Mouse (Mus musculus) midbrain, embryonic 15.5 days (tissue): ENCODE measurements around the gene Rif1. TPM values are rescaled to one million over a fixed set of nuclear protein-coding genes. Genes with fewer than 3 reads are reported as not detected.

ENCODE experiments used
- ATAC-seq: fragments of 200-750 bp; cut with Nextera tagmentation; replicated peaks from 2 replicates; pipeline ENCODE4 v1.8.0; 2017; ENCODE audit warnings: moderate TSS enrichment
- H3K27ac ChIP-seq: fragments of 300-500 bp; sonication (generic); 2 replicates; pipeline ENCODE4 v1.5.1; 2015; ENCODE audit warnings: mild to moderate bottlenecking, inconsistent platforms
- H3K27me3 ChIP-seq: fragments of 300-500 bp; sonication (generic); replicated peaks from 2 replicates; pipeline ENCODE4 v1.6.1; 2015; ENCODE audit warnings: inconsistent platforms
- H3K36me3 ChIP-seq: fragments of 300-500 bp; sonication (generic); replicated peaks from 2 replicates; pipeline ENCODE4 v1.6.1; 2015; ENCODE audit warnings: inconsistent platforms
- H3K4me1 ChIP-seq: fragments of 300-500 bp; sonication (generic); 2 replicates; pipeline ENCODE4 v1.6.1; 2015; ENCODE audit warnings: inconsistent platforms
- H3K4me2 ChIP-seq: fragments of 300-500 bp; sonication (generic); 2 replicates; pipeline ENCODE4 v1.6.1; 2015; ENCODE audit warnings: inconsistent platforms, mild to moderate bottlenecking, moderate library complexity
- H3K4me3 ChIP-seq: fragments of 300-500 bp; sonication (generic); 2 replicates; pipeline ENCODE4 v1.5.1; 2015; ENCODE audit warnings: mild to moderate bottlenecking, inconsistent platforms
- H3K9ac ChIP-seq: fragments of 300-500 bp; sonication (generic); 2 replicates; pipeline ENCODE4 v1.6.1; 2015; ENCODE audit warnings: mild to moderate bottlenecking, inconsistent platforms
- H3K9me3 ChIP-seq: fragments of 300-500 bp; sonication (generic); 2 replicates; pipeline ENCODE4 v1.6.1; 2016; ENCODE audit warnings: inconsistent platforms
- WGBS: fragments of 180-500 bp; shearing (Covaris S2); methylation state at CpG from one replicate; pipeline ENCODE4 v1.1.7; 2015; ENCODE audit warnings: mixed read lengths; 5-methylcytosine and 5-hydroxymethylcytosine counted together
- polyA plus RNA-seq: library from polyadenylated mRNA; unstranded; fragments of >200 nt; fragmentation: Nextera tagmentation; extraction: Ambion mirVana; gene quantifications from 2 replicates; pipeline ENCODE4 v1.2.1, GENCODE M21; 2015

Rif1 gene
- polyA plus RNA-seq, 1 experiment from 2014 or later: 23.8 TPM

DNA sequence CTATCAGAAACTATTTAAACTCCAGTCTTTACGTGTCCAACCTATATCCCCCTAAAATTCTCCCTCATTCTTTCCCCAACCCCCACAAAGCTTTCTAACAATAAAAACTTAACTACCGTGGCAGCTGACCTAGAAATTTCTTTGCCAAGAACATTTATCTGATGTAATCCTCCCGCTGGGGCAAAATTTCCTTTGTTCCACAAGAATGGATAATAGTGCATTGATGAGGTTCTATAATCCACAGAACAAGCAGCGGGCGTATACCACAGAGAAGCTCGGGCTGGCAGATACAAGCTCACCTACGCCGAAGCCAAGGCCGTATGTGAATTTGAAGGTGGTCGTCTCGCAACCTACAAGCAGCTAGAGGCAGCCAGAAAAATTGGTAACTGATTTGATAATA, 29.1 kb upstream of the Rif1 start:
- no peak overlapping the region for H3K9ac ChIP-seq
- no peak overlapping the region for H3K4me2 ChIP-seq
- no peak overlapping the region for H3K27ac ChIP-seq
- H3K27me3 ChIP-seq: no peaks in the 10 kb centered on the region
- 65% methylated on average over 11 of the region's 11 CpGs for WGBS
- no peaks in the 10 kb centered on the region for H3K4me1 ChIP-seq
- H3K9me3 ChIP-seq: no peaks in the 10 kb centered on the region
- no peak for ATAC-seq
- H3K36me3 ChIP-seq: no peaks in the 10 kb centered on the region
- no peak overlapping the region for H3K4me3 ChIP-seq

DNA sequence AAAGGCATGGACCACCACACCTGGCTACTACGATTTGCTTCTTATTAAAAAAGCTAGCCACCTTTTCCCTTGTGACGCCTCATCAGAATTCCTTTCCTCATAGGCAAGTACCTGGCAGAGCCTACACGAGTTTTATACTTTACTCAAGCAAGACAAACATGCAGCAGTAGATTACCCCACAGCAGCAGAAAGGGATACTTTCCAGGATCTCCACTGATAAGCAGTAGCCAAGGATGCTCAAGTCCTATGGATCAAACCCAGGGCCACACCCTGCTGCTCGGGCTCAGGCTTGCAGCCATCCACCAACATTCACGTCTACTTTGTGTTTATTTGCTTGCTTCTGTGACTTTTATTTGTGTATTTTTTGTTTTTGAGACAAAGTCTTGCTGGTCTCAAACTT, 26.6 kb upstream of the Rif1 start:
- 91% methylated on average over 5 of the region's 5 CpGs for WGBS
- Histone ChIP-seq H3K27me3 (no peaks in the 10 kb centered on the region), H3K27ac (no peak overlapping the region), H3K4me1 (no peaks in the 10 kb centered on the region), H3K4me2 (no peak overlapping the region), H3K36me3 (no peaks in the 10 kb centered on the region), H3K9me3 (no peaks in the 10 kb centered on the region), H3K4me3 (no peak overlapping the region), H3K9ac (no peak overlapping the region)
- ATAC-seq: no peak

DNA sequence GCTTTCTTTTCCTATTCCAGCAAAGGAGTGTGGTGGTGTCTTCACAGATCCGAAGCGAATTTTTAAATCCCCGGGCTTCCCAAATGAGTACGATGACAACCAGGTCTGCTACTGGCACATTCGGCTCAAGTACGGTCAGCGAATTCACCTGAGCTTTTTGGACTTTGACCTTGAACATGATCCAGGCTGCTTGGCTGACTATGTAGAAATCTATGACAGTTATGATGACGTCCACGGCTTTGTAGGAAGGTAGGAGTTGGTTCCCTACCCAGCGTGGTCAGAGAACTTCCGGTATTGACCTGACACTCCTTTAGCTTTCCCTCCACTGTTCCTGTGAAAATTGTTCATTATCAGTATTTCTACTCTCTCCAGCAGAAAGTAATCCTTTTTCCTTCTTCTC, 21.8 kb upstream of the Rif1 start:
- no peak overlapping the region for H3K9ac ChIP-seq

DNA sequence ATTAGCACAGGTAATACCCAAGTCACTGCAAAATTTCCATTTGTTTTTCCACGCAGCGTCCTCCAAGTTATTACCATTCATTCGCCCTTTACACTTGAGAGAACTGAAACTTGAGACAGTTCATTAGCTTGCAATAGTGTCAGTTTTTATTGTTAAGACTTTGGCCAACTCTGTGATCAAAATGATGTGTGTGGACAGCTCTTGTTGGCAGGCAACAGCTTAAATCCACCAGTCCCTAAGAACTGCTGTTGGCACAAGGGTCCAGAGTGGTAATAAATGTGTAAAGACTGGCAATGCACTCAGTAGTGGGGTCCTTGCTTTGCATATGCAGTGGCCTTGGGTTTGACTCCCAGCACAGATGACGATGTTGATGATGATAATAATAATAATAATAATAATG, 20.3 kb upstream of the Rif1 start:
- Histone ChIP-seq H3K9me3 (no peaks in the 10 kb centered on the region), H3K27ac (no peak overlapping the region), H3K4me3 (no peak overlapping the region), H3K9ac (no peak overlapping the region), H3K4me2 (no peak overlapping the region), H3K27me3 (no peaks in the 10 kb centered on the region), H3K36me3 (no peaks in the 10 kb centered on the region), H3K4me1 (no peaks in the 10 kb centered on the region)
- no peak for ATAC-seq
- WGBS: 77% methylated on average over 4 of the region's 4 CpGs

More for the DNA sequence above, 21.8 kb upstream of the Rif1 start:
- no peak overlapping the region for H3K4me2 ChIP-seq
- H3K4me3 ChIP-seq: no peak overlapping the region
- H3K27ac ChIP-seq: no peak overlapping the region
- no peaks in the 10 kb centered on the region for H3K36me3 ChIP-seq
- WGBS: 96% methylated on average over 11 of the region's 11 CpGs
- ATAC-seq: no peak
- no peaks in the 10 kb centered on the region for H3K4me1 ChIP-seq
- no peaks in the 10 kb centered on the region for H3K9me3 ChIP-seq
- H3K27me3 ChIP-seq: no peaks in the 10 kb centered on the region

DNA sequence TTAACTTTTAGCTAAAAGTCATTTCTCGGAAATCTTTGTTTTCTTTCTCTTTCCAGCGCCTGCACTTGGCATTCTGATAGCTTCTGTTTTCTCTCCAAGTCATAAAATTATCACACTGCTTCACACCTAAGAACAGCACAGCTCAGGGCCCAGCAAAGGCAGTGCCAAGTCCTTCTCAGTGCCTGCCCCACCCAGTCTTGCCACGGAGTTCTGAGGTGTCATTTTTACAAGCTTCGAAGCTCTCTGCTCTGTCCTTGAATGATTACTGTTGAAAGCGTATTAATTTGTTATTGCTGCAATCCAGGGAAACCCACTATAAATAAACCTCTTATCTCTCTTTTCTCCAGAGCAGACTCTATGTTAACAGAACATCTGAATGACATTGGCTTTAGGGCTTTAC, 19.1 kb upstream of the Rif1 start:
- no peak overlapping the region for H3K9ac ChIP-seq
- no peaks in the 10 kb centered on the region for H3K36me3 ChIP-seq
- H3K4me2 ChIP-seq: no peak overlapping the region
- no peaks in the 10 kb centered on the region for H3K9me3 ChIP-seq
- no peak overlapping the region for H3K27ac ChIP-seq
- H3K27me3 ChIP-seq: no peaks in the 10 kb centered on the region
- no peak for ATAC-seq
- WGBS: 61% methylated on average over 5 of the region's 5 CpGs
- H3K4me3 ChIP-seq: no peak overlapping the region
- no peaks in the 10 kb centered on the region for H3K4me1 ChIP-seq

DNA sequence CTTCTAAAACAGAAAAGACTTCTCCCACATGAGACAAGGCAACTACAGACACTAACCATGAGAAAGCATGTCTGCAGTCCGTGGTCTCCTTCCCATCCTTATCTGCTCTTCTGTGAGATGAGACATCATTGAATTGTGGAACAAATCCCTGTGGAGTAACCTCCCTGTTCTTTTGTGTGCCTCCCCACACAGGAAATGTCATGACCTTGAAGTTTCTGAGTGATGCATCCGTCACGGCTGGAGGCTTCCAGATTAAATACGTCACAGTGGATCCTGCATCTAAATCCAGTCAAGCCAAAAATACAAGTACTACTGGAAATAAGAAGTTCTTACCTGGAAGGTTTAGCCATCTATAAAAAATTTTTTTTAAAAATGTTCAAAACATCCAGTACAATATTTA, 17.0 kb upstream of the Rif1 start:
- no peak overlapping the region for H3K4me2 ChIP-seq
- 12% methylated on average over 4 of the region's 4 CpGs for WGBS

DNA sequence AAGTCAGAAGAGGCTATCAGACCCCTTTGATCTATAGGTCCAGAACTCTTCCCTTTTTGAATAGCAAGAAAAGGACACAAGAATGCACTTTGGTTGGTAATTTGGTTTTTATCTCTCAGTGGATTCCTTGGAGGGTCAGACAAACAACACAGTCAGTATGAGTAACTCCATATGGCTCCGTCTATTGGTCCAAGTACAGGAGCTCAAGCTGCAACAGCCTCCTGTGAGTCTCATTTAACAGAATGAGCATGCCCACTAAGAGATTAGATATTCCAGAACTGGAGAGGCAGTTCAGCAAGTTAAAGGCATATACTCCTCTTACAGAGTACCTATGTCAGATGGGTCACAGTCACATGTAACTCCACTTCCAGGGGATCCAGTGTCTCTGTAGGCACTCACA, 15.5 kb upstream of the Rif1 start:
- no peak overlapping the region for H3K9ac ChIP-seq
- H3K27me3 ChIP-seq: no peaks in the 10 kb centered on the region
- no peak for ATAC-seq
- no peak overlapping the region for H3K4me3 ChIP-seq
- no peaks in the 10 kb centered on the region for H3K4me1 ChIP-seq
- no peak overlapping the region for H3K27ac ChIP-seq
- no peak overlapping the region for H3K4me2 ChIP-seq
- H3K36me3 ChIP-seq: no peaks in the 10 kb centered on the region
- H3K9me3 ChIP-seq: no peaks in the 10 kb centered on the region
- WGBS: 88% methylated on average over 1 of the region's 1 CpGs

More for the DNA sequence above, 17.0 kb upstream of the Rif1 start:
- no peaks in the 10 kb centered on the region for H3K4me1 ChIP-seq
- H3K9me3 ChIP-seq: no peaks in the 10 kb centered on the region
- no peak overlapping the region for H3K9ac ChIP-seq
- H3K27ac ChIP-seq: no peak overlapping the region
- H3K27me3 ChIP-seq: no peaks in the 10 kb centered on the region
- no peaks in the 10 kb centered on the region for H3K36me3 ChIP-seq
- H3K4me3 ChIP-seq: no peak overlapping the region
- no peak for ATAC-seq

DNA sequence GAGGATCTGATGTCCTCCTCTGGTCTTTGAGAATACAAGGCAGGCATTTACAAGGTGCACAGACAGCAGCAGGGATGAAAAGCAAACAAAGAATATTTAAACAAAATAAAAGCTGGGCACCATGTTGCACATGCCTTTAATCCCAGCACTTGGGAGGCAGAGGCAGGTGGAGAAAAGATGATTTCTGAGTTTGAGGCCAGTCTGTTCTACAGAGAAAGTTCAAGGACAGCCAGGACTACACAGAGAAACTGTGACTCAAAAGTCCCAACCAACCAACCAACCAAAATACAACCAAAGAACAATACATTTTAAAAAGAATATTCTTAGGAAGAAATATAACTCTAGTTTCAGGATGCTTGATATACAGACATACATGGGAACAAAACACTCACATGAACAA, 15.0 kb upstream of the Rif1 start:
- Histone ChIP-seq H3K36me3 (no peaks in the 10 kb centered on the region), H3K4me1 (no peaks in the 10 kb centered on the region), H3K9me3 (no peaks in the 10 kb centered on the region), H3K27ac (no peak overlapping the region), H3K9ac (no peak overlapping the region), H3K4me2 (no peak overlapping the region), H3K27me3 (no peaks in the 10 kb centered on the region), H3K4me3 (no peak overlapping the region)
- no peak for ATAC-seq

DNA sequence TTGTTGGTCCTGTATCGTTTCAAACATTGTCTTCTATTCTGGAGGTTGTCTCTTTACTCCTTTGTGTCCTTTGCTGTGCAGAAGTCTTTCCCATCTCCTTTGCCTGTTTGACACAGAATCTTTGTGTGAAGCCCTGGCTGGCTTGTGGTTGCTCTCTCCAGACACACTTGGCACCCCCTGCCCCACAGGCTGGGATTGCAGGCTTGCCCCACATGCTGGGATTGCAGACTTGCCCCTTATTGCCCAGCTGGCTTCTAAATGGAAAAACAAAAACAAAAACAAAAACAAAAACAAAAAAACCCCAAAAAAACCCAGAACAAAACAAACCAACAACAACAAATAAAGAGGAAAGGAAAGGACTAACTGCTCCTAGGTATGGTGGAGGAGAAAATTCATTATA, 4.0 kb upstream of the Rif1 start:
- Histone ChIP-seq H3K9ac (no peak overlapping the region), H3K36me3 (no peaks in the 10 kb centered on the region), H3K9me3 (no peaks in the 10 kb centered on the region), H3K27me3 (no peaks in the 10 kb centered on the region), H3K4me2 (no peak overlapping the region), H3K4me3 (no peak overlapping the region), H3K27ac (no peak overlapping the region), H3K4me1 (peaks cover 5% of the 10 kb centered on the region)
- no peak for ATAC-seq
- 89% methylated on average over 1 of the region's 1 CpGs for WGBS

DNA sequence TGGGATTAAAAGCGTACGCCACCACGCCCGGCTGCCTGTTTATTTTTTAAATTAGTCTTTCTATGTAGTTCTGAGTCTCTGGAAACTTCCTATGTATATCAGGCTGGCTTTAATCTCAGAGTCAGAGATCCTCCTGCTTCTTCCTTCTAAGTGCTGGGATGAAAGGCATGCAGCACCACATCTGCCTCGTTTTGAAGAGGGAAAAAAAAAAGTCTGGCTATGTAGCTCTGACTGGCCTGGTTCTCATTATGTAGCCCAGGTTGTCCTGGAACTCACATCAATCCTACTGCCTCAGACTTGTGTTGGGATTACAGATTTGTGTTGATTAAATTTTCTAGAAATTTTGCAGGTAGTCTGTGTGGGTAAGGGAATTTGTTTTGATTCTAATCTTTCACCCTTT, 1.8 kb upstream of the Rif1 start:
- 83% methylated on average over 5 of the region's 5 CpGs for WGBS
- Histone ChIP-seq H3K4me1 (peaks cover 16% of the 10 kb centered on the region), H3K27ac (no peak overlapping the region), H3K9me3 (no peaks in the 10 kb centered on the region), H3K27me3 (no peaks in the 10 kb centered on the region), H3K4me3 (no peak overlapping the region), H3K9ac (no peak overlapping the region), H3K4me2 (no peak overlapping the region), H3K36me3 (no peaks in the 10 kb centered on the region)
- no peak for ATAC-seq

DNA sequence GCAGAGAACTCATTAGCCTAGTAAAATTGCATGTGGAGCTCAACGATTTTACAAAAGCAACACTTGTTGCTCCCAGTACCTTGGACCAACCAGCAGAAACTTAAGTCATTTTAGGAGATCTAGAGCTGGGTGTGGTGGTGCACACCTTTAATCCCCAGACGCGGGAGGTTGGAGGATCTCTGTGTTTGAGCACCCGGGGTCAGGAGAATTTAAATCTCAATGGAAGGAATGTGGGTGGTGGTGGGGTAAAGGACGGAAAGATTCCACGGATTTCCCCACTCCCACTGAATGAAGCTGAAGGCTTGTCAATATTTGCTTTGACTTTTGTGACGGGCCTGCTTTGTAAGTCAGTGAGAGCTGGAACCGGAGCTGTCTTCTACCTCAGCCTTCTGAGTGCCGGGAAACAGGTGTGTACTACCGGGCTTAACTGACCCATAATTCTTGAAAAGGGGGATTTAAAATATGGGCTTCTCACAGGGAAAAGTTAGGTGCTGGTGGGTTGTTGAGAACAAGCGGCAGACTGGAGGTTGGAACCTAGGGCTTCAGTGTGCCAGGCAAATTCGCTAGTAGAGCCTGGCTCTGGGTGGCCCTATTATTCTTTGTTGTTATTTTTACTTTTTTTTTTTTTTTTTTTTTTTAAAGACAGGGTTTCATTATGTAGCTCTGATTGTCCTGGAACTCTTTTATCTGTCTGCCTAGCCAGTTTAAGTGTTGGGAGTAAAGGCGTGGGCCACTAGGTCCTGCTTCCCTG, 1.2 kb upstream of the Rif1 start:
- Histone ChIP-seq H3K4me1 (peaks cover 16% of the 10 kb centered on the region), H3K4me2 (peak overlapping the region; percentile 59; the same call in 1 of the 2 replicates), H3K9ac (no peak overlapping the region), H3K27me3 (no peaks in the 10 kb centered on the region), H3K36me3 (no peaks in the 10 kb centered on the region), H3K9me3 (no peaks in the 10 kb centered on the region), H3K27ac (no peak overlapping the region), H3K4me3 (no peak overlapping the region)
- ATAC-seq: no peak
- 19% methylated on average over 13 of the region's 13 CpGs for WGBS

DNA sequence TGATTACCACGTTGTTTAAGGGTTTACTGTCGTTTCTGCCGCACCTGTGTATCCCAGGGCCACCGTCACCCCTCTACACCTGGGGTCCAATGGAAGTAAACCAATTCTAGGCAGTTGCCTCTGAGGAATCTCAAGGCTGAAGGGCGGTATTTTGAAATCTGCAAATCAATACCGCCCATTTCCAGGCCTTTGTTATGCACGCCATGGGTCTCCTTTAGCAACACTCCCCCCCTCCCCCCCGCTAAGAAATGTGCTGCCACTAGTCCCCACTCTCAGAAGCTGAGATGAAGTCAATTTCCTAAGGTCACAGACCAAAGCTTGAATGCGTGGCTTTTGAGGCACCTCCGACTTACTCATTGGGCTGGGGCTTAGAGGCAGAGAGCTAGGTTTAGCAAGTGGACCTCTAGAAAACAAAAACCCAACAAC, 554 bp upstream of the Rif1 start:
- WGBS: under 1% methylated on average over 10 of the region's 10 CpGs
- ATAC-seq: peak; percentile 65
- H3K27me3 ChIP-seq: no peaks in the 10 kb centered on the region
- no peaks in the 10 kb centered on the region for H3K9me3 ChIP-seq
- peaks cover 16% of the 10 kb centered on the region for H3K4me1 ChIP-seq
- peak overlapping the region; percentile 77; the same call in 1 of the 2 replicates for H3K9ac ChIP-seq
- peak overlapping the region; percentile 91 for H3K4me3 ChIP-seq
- peak overlapping the region; percentile 81 for H3K27ac ChIP-seq
- no peaks in the 10 kb centered on the region for H3K36me3 ChIP-seq
- peak overlapping the region; percentile 59 for H3K4me2 ChIP-seq

DNA sequence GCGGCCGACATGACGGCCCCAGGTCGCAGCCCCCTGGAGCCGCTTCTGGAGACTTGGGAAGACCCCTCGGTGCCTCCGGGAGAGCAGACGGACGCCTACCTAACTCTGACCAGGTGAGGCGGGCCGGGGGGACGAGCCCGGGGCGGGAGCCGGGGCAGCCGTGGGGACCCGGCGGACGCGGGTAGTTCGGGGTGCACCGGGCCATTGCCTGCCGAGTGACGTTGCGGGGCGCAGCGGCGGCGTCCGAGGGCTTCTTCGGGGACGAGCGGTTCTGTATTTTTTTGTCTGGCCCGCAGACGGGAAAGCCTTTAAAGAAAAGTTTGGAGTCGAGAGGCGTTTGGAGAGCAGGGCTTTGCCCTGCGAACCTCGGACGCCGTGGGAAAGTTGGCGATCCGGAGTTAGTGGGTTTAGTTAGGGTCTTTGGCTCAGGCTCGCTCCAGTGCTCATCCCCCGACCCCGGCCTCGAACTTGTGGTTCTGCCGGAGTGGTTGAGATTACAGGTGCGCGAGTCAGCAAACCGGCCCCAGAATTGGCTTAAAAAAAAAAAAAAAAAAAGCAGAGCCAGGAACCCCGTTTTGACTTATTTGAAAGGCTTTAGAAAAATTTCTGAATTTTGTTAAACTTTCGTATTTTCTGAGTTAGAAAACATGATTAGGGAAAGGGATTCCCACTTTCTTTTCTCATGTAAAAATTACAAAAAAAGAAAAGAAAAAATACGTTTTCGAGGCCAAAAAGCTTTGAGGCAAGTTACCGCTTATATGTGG, 691 bp downstream of the Rif1 start:
- Histone ChIP-seq H3K27me3 (no peaks in the 10 kb centered on the region), H3K27ac (peak overlapping the region; percentile 81), H3K9ac (peak overlapping the region; percentile 77), H3K36me3 (no peaks in the 10 kb centered on the region; the same call in 1 of the 2 replicates), H3K4me1 (peaks cover 16% of the 10 kb centered on the region), H3K4me2 (peak overlapping the region; percentile 59), H3K9me3 (no peaks in the 10 kb centered on the region), H3K4me3 (peak overlapping the region; percentile 91)
- ATAC-seq: peak; percentile 69
- 1% methylated on average over 55 of the region's 56 CpGs for WGBS
